Mouse (Mus musculus): ENCODE measurements around the gene Mecom.
"Not testable (repeated sequence)": the region's sequence is repeated elsewhere in the genome, so short reads cannot be mapped to it uniquely, and the experiment has no call there.

Mecom gene

DNA sequence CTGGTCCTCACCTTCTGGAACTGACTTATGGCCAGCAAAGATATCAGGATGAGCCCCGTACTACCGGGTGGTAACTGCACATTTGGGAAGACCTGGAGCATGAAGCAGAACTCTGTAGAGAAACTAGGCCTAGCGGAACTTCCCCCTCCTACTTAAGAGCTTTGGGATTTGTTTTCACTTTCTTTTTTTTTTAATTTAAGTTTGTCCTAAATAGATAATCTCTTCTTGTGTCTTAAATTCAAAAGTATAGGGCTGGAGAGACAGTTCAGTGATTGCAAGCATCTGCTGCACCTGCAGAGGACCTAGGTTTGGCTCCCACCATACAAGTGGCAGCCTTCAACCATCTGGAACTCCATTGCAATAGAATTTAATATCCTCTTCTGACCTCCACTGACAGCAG lies at the start of gene Mecom:
Gene Mecom (minus strand): TSS at position 101 of the 400 bp plus-strand sequence.
- no peak for DNase-seq (ENCODE audit: low spot score)

DNA sequence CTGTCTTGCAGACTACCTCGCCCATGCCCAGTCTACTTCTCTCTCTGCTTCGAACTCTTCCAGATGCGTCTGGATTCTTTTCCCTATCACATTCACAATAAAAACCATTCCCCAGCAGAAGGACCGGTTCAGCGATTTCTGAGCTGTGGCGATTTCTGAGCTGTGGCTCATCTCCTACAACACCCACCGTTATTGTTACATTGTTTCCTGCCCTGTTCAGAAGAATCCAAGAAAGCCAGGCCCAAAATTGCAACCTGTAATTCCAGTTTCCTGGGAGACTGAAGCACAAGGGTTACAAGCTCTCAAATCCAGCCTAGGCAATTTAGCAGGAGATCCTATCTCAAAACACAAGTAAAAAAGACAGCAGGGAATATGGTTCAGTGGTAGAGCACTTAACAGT lies 49.5 kb upstream of the Mecom start:
- no peak for DNase-seq (ENCODE audit: low spot score)

DNA sequence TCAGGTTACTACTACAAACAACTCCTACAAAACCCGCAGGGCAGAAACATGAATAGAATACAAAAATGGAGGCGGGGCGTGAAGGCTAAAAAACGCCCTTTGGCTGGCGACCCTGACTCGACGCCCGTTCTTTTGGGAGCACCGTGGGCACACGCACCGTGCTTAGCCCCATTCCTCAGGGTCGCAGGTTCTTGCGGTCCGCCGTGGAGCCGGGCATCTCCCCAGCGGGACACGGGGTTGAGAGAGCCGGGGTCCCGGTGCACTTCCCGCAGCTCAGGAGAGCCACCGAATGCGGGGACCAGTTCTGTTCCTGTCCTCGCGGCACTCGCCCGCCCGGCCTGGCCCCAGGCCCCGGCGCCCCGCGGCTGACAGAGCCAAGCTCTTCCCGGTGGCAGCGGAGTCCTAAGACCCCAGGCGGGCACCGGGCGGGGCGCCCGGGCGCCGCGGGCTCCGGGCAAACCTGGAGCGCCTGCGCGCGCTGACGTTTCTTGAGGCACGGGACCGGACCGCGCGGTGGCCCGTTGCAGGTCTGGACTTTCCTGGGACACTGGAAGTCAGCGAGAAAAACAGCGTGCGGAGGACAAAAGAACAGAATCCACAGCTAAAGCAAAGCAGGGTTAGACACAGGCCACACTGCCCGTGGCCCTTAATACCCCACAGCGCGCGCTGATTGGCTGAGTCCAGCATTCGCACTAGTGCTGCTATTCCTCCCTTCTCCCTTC lies 47.5 kb upstream of the Mecom start:
- DNase-seq (ENCODE audit: low spot score), result peak; percentile 42

DNA sequence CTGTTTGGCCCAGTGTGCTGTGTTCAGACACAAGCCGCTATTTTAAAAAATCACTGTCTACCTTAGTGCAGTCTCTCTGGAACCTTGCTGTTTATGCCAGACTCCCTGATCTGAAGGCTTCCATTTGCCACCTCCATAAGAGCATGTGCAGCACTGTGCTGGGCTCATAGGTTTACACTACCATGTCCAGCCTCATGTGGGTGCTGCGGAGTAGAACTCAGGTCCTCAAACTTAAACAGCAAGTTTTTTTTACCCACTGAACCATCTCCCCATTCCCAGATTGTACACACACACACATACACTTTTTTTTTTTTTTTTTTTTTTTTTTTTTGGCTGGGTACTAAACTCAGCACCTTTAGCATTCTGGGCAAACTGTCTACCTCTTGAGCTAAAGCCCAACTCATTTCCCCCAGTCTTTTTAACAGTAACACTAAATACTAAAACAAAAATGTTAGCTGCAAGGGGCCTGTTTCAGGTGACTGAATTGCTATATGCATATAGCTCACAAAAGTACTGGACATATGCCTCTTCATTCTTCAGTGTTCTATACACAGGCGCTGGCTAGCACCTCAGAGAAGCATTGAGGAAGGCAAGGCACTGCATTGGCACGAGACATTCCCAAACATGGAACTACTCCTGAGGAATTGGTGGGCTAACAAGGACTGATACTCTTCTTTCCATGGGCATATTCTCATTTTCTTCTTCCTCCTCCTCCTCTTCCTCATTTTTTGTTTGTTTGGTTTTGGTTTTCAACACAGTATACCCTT lies 46.1 kb upstream of the Mecom start:
- no peak for DNase-seq (ENCODE audit: low spot score)

DNA sequence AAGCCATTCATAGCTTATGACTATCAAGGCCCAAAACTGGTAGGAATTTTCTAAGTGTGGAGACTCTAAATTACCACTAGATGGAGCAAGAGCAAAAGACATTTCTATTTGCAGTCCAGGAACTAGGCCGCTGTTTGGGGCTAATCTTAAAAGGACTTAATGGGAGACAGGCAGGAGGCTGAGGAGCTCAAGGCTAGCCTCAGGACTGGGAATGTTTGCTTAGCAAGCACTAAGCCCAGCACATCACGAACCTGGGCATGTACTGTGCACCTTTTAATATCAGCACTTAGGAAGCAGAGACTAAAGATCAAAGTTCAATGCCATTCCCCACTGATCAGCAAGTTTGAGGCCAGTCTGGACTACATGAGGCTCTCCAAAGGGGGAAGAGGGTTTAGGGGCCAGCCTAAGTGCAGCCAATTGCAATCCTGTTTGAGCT lies 44.6 kb upstream of the Mecom start:
- DNase-seq (ENCODE audit: low spot score), result no peak

DNA sequence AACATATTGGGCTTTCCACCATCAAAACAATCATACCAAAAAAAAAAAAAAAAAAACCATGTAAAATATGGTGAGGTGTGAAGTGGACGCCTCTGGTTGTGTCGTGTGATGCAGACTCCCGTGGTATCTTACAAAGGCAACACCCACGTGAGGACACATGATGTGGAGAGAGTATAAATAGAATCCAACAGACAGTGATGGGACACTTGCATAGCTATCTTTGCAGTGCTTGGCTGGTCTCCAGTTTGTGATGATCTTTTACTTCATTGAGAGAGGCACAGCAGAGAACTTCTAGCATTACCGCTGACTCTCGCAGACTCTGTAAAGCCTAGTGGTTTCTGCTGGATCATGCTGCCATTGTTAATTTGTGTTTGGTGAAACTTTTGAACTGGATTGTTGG lies 41.1 kb upstream of the Mecom start:
- DNase-seq (ENCODE audit: low spot score), result no peak

DNA sequence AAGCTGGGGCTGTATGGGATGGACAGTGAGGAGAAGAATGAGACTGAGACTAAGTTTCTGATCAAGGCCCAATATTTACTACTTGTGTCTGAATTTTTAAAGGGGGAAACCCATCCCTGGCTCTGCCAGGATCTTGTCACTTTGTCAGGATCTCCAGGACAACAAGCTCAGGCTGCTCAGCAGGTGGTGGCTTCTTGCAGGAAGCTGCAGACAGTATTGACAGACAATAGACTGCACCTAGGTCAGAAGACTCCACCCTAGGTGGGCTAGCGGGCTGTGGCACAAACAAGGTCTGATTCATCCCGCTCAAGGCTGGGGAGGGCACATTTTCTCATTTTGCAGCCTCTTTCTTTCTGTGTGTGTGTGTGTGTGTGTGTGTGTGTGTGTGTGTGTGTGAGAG lies 25.7 kb upstream of the Mecom start:
- no peak for DNase-seq (ENCODE audit: low spot score)

DNA sequence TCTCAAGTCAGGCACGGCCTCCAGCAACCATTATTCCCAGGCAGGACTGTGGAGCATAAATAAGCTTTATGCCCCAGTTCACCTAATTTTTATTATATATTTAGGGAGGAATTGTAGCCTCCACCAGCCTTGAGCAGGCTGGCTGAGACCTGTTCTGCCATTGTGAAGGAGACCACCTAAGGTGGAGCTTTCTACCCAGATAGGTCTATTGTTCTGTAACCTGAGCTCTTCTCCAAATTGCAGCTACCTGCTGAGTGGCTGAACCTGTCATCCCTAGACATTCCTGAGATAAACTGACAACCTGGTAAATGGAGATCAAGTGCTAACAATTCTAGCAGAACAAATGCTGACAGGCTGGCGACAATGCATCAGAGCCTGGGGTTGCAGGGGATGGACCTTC lies 18.5 kb upstream of the Mecom start:
- DNase-seq (ENCODE audit: low spot score), result not testable (repeated sequence)

DNA sequence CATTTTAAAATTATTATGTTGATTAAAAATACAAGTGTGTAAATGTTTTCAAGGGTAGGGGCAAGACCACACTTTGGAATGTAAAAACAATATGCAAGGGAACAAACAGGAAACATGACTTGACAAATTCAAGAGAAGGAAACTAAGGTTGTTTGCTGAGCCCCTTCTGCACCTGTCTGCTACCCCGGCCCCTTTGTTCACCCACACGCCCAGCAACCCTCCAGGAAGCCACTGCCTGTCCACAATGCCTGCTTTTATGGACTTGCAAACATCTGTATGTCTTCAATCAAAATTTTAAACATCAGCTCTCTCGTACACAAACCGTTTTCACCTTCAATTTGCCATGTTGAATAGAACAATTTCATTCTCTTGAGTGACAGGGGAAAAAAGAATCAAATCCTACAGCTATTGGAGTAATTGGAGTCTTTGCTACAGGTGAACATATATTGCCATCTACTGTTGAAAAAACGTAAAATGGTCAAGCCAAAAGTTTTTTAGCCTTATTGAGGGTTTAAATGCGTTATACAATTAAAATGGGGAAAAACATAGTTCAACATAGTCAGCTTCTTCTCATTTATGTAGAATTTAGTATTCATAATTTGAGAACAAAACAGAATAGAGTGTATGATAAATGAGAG lies 13.0 kb upstream of the Mecom start:
- DNase-seq (ENCODE audit: low spot score), result no peak

DNA sequence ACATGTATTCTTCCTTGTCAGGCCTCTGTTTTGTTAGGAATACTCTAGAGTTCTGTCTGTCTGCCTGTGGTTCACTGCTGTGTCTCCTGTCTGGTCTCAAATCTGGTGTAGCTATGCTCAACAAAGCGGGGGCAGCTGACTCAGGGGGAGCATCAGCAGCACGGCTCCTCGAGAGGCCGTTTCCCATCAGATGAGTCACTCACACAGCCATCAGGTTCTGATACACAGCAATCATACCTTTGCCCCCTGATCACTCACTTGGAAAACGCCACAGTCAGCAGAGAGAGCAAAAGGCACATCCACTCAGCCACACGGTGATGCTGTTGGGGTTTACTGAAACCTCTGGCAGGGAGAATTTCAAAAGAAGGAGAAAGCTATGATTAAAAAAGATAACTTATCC lies 5.9 kb upstream of the Mecom start:
- DNase-seq (ENCODE audit: low spot score), result no peak

DNA sequence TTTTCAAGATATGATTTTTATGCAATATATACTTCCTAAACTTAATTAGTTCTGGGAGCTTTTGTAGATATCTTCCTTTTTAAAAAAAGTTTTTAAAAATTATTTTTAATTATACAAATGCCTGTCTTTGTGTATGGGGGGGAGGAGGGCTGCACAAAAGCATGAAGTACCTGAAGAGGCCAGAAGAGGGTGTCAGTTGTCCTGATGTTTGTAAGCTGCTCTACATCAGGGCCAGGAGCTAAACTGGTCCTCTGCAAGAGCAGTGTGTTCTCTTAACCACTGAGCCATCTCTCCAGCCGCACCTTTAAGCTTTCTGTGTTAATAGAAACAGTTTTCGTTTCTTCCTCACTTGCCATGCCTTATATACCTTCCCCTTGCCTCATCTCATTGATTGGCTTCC lies 2.4 kb upstream of the Mecom start:
- no peak for DNase-seq (ENCODE audit: low spot score)

DNA sequence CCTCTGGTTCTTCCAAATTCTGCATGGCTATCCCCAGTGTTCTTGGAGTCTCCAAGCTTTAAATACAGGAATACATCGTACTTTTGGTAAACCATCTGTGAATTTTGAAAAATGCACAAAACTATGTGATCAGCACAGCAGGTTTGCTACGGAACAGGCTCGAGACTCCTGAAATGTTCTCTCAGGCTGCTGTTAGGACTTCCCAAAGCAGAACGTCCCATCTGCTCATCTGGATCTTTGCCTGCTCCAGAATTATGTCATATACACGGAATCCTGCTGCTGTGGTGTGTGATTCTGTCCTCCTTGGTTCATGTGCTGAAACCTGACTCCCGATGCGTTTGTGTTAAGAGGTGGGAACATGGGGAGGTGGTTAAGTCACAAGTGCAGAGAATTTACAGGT lies 1.1 kb upstream of the Mecom start:
- no peak for DNase-seq (ENCODE audit: low spot score)

DNA sequence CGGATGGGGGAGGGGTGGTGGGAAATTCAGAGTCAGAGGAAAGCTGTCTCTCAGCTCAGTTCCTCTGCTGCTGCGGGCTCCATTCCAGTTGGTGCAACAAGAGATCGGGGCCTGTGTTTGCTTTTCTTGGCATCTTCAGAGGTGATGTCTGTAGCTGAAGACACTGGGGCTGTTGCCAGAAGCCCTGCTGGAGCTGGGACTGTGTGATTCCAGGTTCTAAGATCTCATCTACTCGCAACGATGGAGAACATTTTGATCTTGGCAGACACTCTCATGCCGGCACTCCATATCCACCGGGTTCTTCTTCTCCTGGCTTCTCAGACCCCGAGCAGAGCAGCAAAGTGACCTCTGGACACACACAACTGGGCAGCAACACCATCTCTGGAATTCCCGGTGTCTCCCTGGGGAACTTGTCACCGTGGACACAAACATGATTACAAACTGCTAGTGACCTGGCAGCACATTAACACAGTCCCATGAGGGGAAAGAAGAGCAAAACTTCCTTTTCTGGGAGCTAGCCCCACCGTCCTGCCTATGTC lies 908 bp downstream of the Mecom start:
- DNase-seq (ENCODE audit: low spot score), result peak; percentile 10

DNA sequence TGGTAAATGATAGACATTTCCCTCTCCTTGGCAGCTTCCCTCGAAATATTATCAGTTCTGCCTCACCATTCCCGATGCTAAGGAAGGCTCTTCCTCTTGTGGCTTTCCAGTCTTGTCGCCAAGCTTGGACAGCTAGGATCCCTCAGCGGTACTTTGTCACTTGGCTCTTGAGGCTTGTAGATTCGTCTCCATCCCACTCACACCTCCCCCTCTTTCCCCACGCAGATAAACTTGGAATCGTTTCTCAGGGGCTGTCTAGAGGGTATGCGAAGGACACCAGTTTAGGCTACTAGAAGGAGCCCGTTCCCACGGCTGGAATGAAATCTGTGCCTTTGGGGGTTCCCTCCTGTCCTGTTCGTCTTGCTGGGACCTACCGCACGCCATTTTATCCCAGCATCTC lies 1.4 kb downstream of the Mecom start:
- no peak for DNase-seq (ENCODE audit: low spot score)

DNA sequence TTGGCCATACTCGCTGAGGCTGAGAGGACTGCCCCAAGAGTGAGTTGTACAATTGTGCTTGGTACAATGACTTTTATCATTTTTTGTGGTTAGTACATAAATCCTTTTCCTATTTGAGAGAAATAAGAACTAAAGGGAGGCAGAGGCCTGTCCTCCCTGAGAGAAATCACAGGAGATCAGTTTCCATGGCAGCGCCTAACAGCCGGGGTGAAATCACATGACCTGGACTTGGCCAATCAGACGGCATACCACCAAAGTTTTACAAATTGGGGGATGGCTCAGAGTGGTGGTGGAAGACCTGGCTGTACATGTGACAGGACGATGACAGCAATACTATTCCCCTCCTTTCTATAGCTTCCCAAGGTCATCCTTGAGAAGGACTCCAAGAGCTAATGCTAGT lies 2.6 kb downstream of the Mecom start:
- no peak for DNase-seq (ENCODE audit: low spot score)

DNA sequence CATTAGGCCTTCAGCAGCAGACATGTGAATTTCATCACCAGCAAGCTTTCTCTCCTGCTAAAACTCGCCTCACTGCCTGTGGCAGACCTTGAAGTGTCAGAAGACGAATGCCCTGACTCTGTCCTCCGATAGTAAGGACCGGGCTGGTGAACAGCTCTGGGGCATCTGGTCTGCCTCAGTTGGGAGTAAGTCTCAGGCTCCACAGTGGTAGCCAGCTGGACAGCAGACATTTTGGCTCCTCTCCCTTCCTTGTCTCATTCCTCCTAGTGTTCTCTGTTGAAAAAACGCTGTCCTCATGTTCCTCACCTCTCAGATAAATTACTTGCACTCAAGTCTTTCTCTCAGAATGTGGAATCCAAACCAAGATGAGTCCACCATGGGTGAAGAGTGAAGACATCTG lies 3.5 kb downstream of the Mecom start:
- no peak for DNase-seq (ENCODE audit: low spot score)

DNA sequence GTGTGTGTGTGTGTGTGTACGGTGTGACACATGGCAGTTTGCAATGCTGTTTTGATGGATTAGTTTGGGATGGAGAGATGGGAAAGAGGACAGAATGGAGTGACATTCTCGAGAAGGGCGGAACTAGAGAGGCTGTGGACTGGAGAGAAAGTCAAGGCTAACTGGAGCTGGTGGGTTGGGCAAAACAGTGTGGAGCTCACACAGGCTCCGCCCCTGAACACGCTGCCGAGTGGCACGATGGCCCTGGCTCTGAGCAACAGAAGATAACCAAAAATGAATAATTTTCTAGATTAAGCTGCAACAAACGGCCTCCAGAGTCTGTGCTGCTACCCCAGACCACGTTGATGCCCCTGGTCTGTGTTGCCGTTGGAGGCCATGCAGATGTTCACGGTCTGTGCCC lies 12.0 kb downstream of the Mecom start:
- no peak for DNase-seq (ENCODE audit: low spot score)

DNA sequence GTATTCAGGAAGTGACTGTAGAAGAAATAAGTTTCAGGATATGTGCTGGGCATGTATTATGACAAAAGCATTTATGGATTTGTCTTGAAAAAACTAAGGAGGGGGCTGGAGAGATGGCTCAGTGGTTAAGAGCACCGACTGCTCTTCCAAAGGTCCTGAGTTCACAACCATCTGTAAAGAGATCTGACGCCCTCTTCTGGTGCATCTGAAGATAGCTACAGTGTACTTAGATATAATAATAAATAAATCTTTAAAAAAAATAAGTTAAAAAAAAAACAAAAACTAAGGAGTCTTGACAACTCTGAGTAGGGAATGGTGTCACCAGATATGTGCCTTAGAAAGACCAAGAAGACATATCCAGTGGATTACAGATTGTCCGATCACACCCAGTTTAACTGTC lies 27.1 kb downstream of the Mecom start:
- DNase-seq (ENCODE audit: low spot score), result not testable (repeated sequence)

DNA sequence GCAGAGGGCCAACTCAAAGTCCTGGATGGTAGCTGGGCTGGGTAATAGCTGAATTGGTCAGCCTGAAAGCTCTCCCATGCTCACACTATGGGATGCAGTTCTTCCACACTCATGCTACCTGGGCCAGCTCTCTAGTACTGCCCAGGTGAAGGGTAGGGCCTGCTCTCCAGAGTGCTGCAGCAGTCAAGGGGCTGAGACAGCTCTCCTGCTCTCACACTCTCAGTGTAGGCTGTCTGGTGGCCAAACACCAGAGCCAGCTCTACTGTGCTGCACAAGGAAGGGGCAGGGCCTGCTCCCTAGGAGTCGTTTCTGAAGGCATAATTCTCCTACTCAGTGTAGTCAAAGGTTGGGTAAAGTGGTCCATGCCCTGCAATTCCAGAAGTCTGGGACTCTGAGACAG lies 28.4 kb downstream of the Mecom start:
- no peak for DNase-seq (ENCODE audit: low spot score)

DNA sequence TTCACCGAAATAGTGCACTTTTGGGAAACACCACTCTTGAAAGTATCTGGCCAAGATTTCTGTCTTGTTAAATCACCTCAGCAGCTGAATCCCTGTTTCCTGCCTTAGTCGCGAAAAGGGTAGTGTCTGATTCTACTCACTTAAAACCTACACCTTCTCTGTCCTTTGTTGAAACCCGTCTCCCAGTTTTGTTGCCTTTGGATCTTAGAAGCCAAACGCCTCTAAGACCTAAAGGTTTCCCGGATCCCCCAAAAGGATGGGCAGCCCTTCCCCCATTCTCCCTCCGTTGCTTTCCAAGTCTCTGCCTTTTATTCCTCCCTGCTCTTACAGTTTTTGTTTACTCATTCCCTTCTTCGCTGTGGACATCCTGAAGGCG lies 32.0 kb downstream of the Mecom start:
- no peak for DNase-seq (ENCODE audit: low spot score)

DNA sequence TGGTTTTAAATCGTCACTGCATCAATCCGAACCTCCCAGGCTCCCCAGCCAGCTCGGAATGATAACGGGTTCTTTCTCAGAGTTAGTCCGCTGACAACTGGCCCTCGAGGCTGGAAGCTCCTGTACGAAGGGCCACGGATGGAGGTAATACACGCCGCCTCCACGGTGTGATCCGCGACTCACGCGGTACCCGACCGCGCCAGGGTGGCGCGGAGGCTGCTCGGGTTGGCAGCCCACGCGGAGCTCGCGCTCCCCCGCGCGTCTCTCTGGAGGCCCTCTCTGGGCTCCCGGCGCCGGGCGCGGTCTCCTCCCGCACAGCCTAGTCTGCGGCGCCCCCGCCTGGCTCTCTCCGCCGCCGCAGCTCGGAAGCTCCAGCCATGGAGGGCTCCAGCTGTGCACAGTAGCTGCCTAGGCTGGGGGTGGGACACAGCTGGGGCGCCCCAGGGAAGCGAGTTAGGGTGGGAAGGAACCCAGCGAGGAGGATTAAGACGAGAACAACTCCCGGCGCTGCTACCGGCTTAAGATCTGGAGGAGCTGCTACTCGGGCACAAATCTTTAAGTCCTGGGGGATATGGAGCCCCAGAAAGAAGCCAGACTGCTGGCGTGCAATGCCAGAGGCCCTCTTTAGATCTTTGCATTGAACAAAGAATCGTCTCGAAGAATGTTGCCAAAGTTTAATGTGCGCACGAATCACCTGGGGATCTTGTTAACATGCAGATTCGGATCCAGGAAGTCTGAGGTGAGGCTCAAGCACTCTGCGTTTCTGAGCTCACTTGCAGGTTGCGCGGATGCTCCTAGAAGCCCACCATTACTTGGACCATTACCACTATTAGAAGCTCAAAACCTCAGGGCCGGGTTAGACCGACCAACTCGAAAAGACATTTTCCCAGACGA lies 32.7 kb downstream of the Mecom start:
- peak; percentile 65 for DNase-seq (ENCODE audit: low spot score)

Measured in ovary, postnatal 36 days (tissue).